Mouse (Mus musculus): ENCODE measurements at regions not wholly inside any gene's neighbourhood (a gene's known extent, or its start where the extent isn't known, plus 50 kb on each side); places are given as distances from the start of the nearest gene placed in this dataset.
"Not testable (repeated sequence)": the region's sequence is repeated elsewhere in the genome, so short reads cannot be mapped to it uniquely, and the experiment has no call there.

- no peak for TF ChIP-seq POLR2A (IDR thresholded peaks at IDR 0.05; ENCODE audit: extremely low read depth, insufficient read depth, low read length)
- no peak for TF ChIP-seq CTCF (IDR thresholded peaks at IDR 0.05; ENCODE audit: low read depth, low read length)
- Histone ChIP-seq H3K9ac (ENCODE audit: low read depth, low read length) (no peak overlapping the region), H3K27ac (replicated peaks; ENCODE audit: insufficient read depth, low read depth, low read length) (no peak overlapping the region), H3K36me3 (ENCODE audit: control insufficient read depth, insufficient read depth, low read length) (no peaks in the 10 kb centered on the region), H3K4me1 (ENCODE audit: control insufficient read depth, insufficient read depth, low read length) (no peaks in the 10 kb centered on the region), H3K4me3 (ENCODE audit: insufficient read depth, low read depth, low read length) (no peak overlapping the region), H3K27me3 (ENCODE audit: control insufficient read depth, insufficient read depth, low read length) (no peaks in the 10 kb centered on the region), H3K79me2 (ENCODE audit: control insufficient read depth, insufficient read depth, low read length) (no peaks in the 10 kb centered on the region)
- DNase-seq (ENCODE audit: extremely low read depth, low read depth, low spot score) = no peak
- 65% methylated on average over 5 of the region's 5 CpGs for WGBS
Measured at GRCm38 (mm10) chr14:37820918-37821632, 686.0 kb upstream of the Ghitm start.

GRCm38 (mm10) chr14:37819959-37820358 is 684.9 kb upstream of the Ghitm start:
- TF ChIP-seq POLR2A (IDR thresholded peaks at IDR 0.05; ENCODE audit: extremely low read depth, insufficient read depth, low read length) (no peak), CTCF (IDR thresholded peaks at IDR 0.05; ENCODE audit: low read depth, low read length) (peak; percentile 55)
- H3K4me1 ChIP-seq (ENCODE audit: control insufficient read depth, insufficient read depth, low read length) = no peaks in the 10 kb centered on the region
- H3K79me2 ChIP-seq (ENCODE audit: control insufficient read depth, insufficient read depth, low read length) = no peaks in the 10 kb centered on the region
- DNase-seq (ENCODE audit: extremely low read depth, low read depth, low spot score) = peak; percentile 8
- no peaks in the 10 kb centered on the region for H3K36me3 ChIP-seq (ENCODE audit: control insufficient read depth, insufficient read depth, low read length)
- 33% methylated on average over 7 of the region's 7 CpGs for WGBS
- H3K4me3 ChIP-seq (ENCODE audit: insufficient read depth, low read depth, low read length) = no peak overlapping the region
- no peak overlapping the region for H3K27ac ChIP-seq (replicated peaks; ENCODE audit: insufficient read depth, low read depth, low read length)
- no peaks in the 10 kb centered on the region for H3K27me3 ChIP-seq (ENCODE audit: control insufficient read depth, insufficient read depth, low read length)
- H3K9ac ChIP-seq (ENCODE audit: low read depth, low read length) = no peak overlapping the region

GRCm38 (mm10) chr14:37795642-37796041 is 660.6 kb upstream of the Ghitm start:
- Histone ChIP-seq H3K4me1 (ENCODE audit: control insufficient read depth, insufficient read depth, low read length) (no peaks in the 10 kb centered on the region), H3K4me3 (ENCODE audit: insufficient read depth, low read depth, low read length) (no peak overlapping the region), H3K9ac (ENCODE audit: low read depth, low read length) (no peak overlapping the region), H3K36me3 (ENCODE audit: control insufficient read depth, insufficient read depth, low read length) (no peaks in the 10 kb centered on the region), H3K27me3 (ENCODE audit: control insufficient read depth, insufficient read depth, low read length) (no peaks in the 10 kb centered on the region), H3K27ac (replicated peaks; ENCODE audit: insufficient read depth, low read depth, low read length) (no peak overlapping the region), H3K79me2 (ENCODE audit: control insufficient read depth, insufficient read depth, low read length) (no peaks in the 10 kb centered on the region)
- TF ChIP-seq POLR2A (IDR thresholded peaks at IDR 0.05; ENCODE audit: extremely low read depth, insufficient read depth, low read length) (no peak), CTCF (IDR thresholded peaks at IDR 0.05; ENCODE audit: low read depth, low read length) (no peak)
- no peak for DNase-seq (ENCODE audit: extremely low read depth, low read depth, low spot score)
- 89% methylated on average over 2 of the region's 2 CpGs for WGBS

- TF ChIP-seq CTCF (IDR thresholded peaks at IDR 0.05; ENCODE audit: low read depth, low read length) (no peak), POLR2A (IDR thresholded peaks at IDR 0.05; ENCODE audit: extremely low read depth, insufficient read depth, low read length) (no peak)
- H3K4me1 ChIP-seq (ENCODE audit: control insufficient read depth, insufficient read depth, low read length) = no peaks in the 10 kb centered on the region
- H3K79me2 ChIP-seq (ENCODE audit: control insufficient read depth, insufficient read depth, low read length) = no peaks in the 10 kb centered on the region
- H3K36me3 ChIP-seq (ENCODE audit: control insufficient read depth, insufficient read depth, low read length) = no peaks in the 10 kb centered on the region
- no peaks in the 10 kb centered on the region for H3K27me3 ChIP-seq (ENCODE audit: control insufficient read depth, insufficient read depth, low read length)
- H3K4me3 ChIP-seq (ENCODE audit: insufficient read depth, low read depth, low read length) = no peak overlapping the region
- H3K9ac ChIP-seq (ENCODE audit: low read depth, low read length) = no peak overlapping the region
- H3K27ac ChIP-seq (replicated peaks; ENCODE audit: insufficient read depth, low read depth, low read length) = no peak overlapping the region
- WGBS = 81% methylated on average over 1 of the region's 1 CpGs
- no peak for DNase-seq (ENCODE audit: extremely low read depth, low read depth, low spot score)
Measured at GRCm38 (mm10) chr14:37765729-37766128, 630.7 kb upstream of the Ghitm start.

- H3K79me2 ChIP-seq (ENCODE audit: control insufficient read depth, insufficient read depth, low read length); H3K4me1 ChIP-seq (ENCODE audit: control insufficient read depth, insufficient read depth, low read length); H3K27me3 ChIP-seq (ENCODE audit: control insufficient read depth, insufficient read depth, low read length); H3K27ac ChIP-seq (replicated peaks; ENCODE audit: insufficient read depth, low read depth, low read length); H3K9ac ChIP-seq (ENCODE audit: low read depth, low read length); H3K36me3 ChIP-seq (ENCODE audit: control insufficient read depth, insufficient read depth, low read length); H3K4me3 ChIP-seq (ENCODE audit: insufficient read depth, low read depth, low read length); DNase-seq (ENCODE audit: extremely low read depth, low read depth, low spot score): not testable (repeated sequence)
Measured at GRCm38 (mm10) chr14:37749661-37750060, 614.6 kb upstream of the Ghitm start.

GRCm38 (mm10) chr14:37749162-37749561 is 614.1 kb upstream of the Ghitm start:
- H3K4me1 ChIP-seq (ENCODE audit: control insufficient read depth, insufficient read depth, low read length) = no peaks in the 10 kb centered on the region
- no peak overlapping the region for H3K27ac ChIP-seq (replicated peaks; ENCODE audit: insufficient read depth, low read depth, low read length)
- no peaks in the 10 kb centered on the region for H3K79me2 ChIP-seq (ENCODE audit: control insufficient read depth, insufficient read depth, low read length)
- TF ChIP-seq CTCF (IDR thresholded peaks at IDR 0.05; ENCODE audit: low read depth, low read length) = no peak
- TF ChIP-seq POLR2A (IDR thresholded peaks at IDR 0.05; ENCODE audit: extremely low read depth, insufficient read depth, low read length) = no peak
- 89% methylated on average over 7 of the region's 7 CpGs for WGBS
- no peaks in the 10 kb centered on the region for H3K27me3 ChIP-seq (ENCODE audit: control insufficient read depth, insufficient read depth, low read length)
- H3K9ac ChIP-seq (ENCODE audit: low read depth, low read length) = no peak overlapping the region
- H3K4me3 ChIP-seq (ENCODE audit: insufficient read depth, low read depth, low read length) = no peak overlapping the region
- no peaks in the 10 kb centered on the region for H3K36me3 ChIP-seq (ENCODE audit: control insufficient read depth, insufficient read depth, low read length)
- DNase-seq (ENCODE audit: extremely low read depth, low read depth, low spot score) = no peak

Data from liver, adult 2 months (tissue).